Mouse (Mus musculus) c-Kit-positive CD71-negative TER-119-negative erythroid progenitor cells, embryonic 14.5 days (primary cell): ENCODE measurements at regions not wholly inside any gene's neighbourhood (a gene's known extent, or its start where the extent isn't known, plus 50 kb on each side); places are given as distances from the start of the nearest gene placed in this dataset.
"Not testable (repeated sequence)": the region's sequence is repeated elsewhere in the genome, so short reads cannot be mapped to it uniquely, and the experiment has no call there.

Source experiments
- DNase-seq: peaks from one replicate; pipeline ENCODE4 v3.0.0-alpha.2; 2013; ENCODE audit warnings: low read depth

DNA sequence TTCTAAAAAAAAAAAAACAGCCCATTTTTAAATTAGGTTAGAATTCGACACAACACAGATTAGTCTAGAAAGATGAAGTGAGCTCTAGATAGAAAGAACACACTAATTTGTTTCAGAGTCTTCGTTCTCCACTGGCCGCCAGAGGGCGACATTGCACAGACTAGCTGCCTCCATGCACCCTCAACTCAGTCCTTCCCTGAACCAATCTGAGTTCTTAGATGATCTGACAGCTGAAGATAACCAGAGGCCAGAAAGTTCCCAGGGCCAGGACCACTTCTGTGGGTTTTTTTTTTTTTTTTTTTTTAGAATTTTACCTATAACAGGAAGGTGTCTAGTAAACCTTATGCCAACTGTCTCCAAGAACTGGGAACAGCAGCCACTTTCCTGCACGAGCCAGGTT is 605.8 kb upstream of the Olfr1507 start:
- DNase-seq: not testable (repeated sequence)

DNA sequence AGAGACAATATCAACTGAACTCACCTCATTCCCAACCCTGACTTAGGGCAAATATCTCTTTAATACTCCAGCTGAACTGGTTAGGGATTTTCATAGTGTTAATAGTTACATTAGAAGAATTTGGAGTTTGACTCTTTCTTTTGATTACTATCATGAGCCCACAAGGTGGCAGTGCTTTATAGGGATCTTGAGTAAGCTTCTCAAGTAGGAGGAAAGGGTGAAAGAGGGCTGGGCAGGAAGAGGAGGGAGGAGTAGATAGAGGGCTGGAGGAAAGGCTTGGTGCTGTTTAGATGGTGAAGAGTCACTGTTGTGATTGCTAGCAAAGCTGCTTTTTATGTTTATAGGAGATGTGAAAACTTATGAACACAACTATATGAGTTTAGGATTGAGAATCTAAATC is 595.4 kb upstream of the Olfr1507 start:
- not testable (repeated sequence) for DNase-seq

DNA sequence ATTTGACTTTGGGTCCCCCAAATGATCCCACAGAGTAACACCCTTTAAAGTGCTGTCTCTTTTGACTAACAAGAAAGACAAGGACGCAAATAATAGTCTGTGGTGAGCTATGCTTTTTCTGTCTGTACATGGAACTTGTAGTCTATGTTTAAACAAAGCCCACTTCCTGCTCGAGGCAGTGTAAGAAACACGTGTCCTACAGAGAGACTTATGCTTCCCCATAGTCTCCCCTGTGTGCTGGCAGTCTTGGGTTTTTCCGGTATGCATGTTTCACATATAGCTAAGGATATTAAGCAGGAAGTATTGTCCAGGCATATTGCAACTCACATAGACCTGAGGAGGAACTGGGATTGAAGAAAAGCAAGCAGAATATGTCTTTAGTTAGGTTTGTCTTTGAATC is 586.3 kb upstream of the Olfr1507 start:
- not testable (repeated sequence) for DNase-seq

DNA sequence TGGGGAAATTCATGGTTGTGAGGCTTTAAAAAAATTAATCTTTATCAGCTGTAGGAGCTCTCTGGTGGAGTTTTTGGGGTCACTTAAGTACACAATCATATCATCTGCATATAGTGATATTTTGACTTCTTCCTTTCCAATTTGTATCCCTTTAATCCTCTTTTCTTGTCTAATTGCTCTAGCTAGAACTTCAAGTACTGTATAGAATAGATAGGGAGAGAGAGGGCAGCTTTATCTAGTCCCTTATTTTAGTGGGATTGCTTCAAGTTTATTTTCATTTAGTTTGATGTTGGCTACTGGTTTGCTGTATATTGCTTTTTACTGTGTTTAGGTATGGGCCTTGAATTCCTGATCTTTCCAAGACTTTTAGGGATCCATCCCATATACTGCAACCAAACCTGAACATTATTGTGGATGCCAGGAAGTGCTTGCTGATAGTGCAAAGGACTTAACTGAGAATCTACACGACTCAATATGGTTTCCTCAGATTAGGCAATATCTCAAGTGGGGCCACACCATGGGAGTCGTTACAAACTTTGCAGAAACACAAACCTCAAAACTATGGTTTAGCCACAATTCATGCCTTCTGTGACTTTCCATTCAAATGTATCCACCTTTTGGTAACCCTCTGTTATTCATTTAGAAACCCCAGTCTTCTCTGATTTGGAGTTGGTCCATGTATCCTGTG is 585.6 kb upstream of the Olfr1507 start:
- DNase-seq: not testable (repeated sequence)

- not testable (repeated sequence) for DNase-seq
Observed at GRCm38 (mm10) chr14:53080556-53080955, 585.0 kb upstream of the Olfr1507 start.

DNA sequence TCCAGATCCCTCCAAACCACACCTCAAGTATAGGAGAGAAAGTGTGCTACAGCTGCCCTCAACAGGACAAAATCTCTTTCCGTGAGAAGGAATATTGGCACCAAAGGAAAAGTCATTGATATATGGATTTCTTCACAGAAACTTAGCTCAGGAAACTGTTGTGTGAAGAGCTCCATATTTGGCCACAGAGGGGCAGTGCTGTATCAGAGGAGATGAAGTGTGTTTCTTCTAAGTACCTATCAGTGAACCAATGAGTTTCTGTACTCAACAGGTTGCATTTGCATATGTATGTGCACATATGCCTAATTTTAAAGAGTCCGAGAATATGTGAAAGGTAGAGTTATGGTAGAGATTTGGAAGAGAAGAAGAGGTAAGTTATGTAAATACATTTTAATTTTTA is 580.4 kb upstream of the Olfr1507 start:
- DNase-seq: not testable (repeated sequence)

GRCm38 (mm10) chr14:53073126-53073525 is 577.6 kb upstream of the Olfr1507 start:
- DNase-seq: not testable (repeated sequence)

GRCm38 (mm10) chr14:53072502-53072901 is 577.0 kb upstream of the Olfr1507 start:
- DNase-seq: not testable (repeated sequence)

GRCm38 (mm10) chr14:53054439-53054838 is 558.9 kb upstream of the Olfr1507 start:
- DNase-seq: not testable (repeated sequence)

DNA sequence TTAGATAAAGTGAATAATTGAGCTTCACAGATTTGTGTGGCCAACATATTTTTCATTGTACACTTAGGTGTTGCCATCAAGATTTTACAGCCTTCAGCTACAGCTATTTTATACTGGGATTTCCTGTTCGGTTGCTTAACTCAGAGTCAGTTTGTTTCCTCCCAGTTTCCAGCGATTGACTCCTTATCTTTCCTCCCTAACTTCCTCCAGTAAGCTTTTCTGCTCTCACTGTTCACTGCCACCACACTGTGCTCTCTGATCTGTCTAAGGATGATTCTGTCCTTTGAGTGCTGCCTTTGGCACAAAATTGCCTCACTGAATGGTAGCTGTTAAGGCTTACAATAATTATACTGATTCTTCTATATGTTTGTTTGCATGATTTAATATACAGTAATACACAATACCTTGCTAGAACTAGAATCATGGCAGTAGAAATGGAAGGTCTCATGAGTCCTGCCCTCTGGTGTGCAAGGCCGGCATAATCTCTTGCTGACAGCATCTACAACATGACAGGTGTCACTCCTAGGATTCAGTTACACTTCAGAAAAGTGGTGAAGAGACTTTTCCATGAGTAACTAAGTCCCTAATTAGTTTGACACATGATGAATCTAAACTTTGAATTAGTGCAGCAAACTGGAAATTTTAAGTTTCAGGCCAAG is 558.0 kb upstream of the Olfr1507 start:
- DNase-seq: not testable (repeated sequence)

- DNase-seq: not testable (repeated sequence)
Observed at GRCm38 (mm10) chr14:53047683-53048082, 552.1 kb upstream of the Olfr1507 start.

DNA sequence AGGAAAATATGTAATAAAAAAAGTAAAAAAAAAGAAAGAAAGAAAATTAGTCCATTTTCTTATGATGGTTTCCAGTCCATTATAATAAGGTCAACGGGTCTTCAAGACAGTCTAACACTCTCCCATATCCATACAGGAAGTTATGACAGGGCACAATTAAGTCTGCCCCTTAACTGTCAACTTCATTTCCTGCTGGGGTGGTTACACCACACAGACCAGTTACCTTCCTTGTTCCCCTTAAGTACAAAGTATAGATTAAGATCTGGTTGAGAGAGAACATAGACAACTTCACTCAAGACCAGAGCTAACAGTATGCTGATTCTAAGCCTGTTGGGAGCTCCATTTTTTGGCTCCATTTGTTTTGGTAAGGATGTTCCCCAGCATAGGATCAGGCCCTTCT is 551.4 kb upstream of the Olfr1507 start:
- not testable (repeated sequence) for DNase-seq

DNA sequence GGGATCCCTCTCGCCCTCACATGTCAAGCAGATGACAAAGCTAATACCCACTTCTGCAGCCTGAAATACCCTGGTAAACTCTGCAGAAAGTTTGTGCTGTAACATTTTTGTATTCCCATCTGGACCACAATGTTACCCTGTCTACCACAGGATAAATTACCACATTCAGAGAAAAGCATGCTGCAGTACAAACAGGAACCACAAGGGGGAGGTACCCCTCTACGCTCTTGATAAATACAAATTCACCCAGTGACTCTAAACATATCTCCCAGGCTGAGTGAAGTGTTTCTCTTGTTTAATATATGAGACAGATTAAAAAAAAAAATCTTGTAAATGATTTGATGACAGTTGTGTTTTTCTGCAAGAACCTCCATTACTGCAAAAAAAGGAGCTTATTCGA is 549.8 kb upstream of the Olfr1507 start:
- not testable (repeated sequence) for DNase-seq

DNA sequence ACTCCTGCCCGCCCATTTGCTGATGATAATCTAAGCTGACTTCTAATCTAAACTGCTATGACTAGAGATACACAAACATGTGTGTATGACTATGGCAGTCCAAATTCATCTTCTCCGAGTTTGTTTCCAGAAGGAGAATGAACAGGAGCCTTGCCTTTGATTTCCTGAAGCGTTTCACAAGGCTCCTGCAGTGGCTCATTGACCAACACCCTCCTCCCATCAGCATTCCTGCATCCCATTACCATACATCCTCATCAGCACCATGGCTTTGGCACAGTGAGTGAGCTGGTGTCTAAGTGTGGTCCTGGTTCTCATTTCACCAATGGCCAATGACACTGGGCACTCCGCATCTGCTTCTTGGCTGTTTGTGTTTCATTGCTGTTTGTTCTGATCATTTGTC is 548.6 kb upstream of the Olfr1507 start:
- not testable (repeated sequence) for DNase-seq

DNA sequence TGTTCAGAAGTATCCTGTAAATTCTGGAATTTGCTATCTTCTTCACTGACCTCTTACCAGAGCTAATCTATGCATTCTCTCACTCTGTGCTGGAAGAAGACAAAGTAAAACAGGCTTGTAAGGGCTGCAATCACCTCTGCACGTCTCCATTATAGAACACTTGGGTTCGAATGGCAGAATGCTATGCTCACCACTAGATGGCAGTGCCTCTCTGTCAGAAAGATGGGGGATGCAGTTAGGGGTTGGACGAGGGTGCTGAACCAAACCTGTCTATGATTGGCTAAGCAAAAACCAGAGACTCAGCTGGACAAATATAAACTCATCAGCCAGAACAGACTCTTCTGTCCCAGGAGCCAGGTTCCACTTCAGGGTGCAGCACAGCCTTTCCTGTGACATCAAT is 546.5 kb upstream of the Olfr1507 start:
- not testable (repeated sequence) for DNase-seq

DNA sequence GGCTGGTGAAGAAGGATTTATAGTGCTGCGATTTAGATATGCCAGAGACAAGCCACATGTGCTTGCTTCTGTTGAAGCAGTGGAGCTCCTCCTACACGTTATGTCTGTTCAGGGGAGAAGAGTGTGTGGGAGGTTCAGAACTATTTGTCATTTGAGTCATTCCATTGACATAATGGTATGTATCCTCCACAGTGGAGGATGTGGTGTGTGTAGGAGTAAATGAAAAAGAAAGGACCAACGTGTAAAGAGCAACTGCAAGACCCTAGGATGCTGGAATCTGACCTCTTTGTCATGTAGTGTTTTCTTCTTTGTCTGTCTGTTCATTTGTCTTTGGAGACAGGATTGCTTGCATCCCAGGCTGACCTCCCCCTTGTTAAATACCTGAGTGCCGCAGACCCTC is 543.9 kb upstream of the Olfr1507 start:
- DNase-seq: not testable (repeated sequence)

- not testable (repeated sequence) for DNase-seq
Observed at GRCm38 (mm10) chr14:53034940-53035339, 539.4 kb upstream of the Olfr1507 start.

- DNase-seq: not testable (repeated sequence)
Observed at GRCm38 (mm10) chr14:53033221-53033620, 537.7 kb upstream of the Olfr1507 start.

GRCm38 (mm10) chr14:53032498-53032897 is 536.9 kb upstream of the Olfr1507 start:
- DNase-seq: not testable (repeated sequence)

- DNase-seq: not testable (repeated sequence)
Observed at GRCm38 (mm10) chr14:53030227-53030626, 534.7 kb upstream of the Olfr1507 start.

DNA sequence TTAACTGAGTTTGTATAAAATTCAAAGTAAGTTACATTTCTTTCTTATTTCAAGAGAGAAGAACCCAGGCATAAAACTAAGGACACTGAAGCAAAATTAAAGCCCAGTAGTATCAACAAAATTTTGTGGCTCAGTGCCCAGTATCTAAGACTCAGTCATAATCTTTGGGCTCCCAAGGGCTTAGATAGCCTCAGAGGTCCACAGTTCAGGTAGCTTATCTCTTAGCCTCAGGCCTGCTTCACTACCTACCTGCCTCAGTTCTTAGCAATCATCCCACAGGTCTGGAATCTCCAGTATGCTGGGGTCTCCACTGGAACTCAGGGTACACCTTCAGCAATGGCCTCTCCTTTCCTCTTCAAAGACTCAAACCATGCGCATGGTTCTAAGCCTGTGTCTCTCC is 531.4 kb upstream of the Olfr1507 start:
- DNase-seq: not testable (repeated sequence)

- not testable (repeated sequence) for DNase-seq
Observed at GRCm38 (mm10) chr14:53020152-53020551, 524.6 kb upstream of the Olfr1507 start.

DNA sequence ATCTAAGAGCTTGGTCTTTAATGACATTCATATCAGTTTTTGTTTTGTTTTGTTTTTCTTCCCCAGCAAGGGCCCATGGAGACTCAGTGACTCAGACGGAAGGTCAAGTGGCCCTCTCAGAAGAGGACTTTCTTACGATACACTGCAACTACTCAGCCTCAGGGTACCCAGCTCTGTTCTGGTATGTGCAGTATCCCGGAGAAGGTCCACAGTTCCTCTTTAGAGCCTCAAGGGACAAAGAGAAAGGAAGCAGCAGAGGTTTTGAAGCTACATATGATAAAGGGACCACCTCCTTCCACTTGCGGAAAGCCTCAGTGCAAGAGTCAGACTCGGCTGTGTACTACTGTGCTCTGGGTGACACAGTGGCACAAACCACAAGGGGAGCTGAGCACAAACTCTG is 512.2 kb upstream of the Olfr1507 start:
- not testable (repeated sequence) for DNase-seq
